Mouse (Mus musculus): ENCODE data around the gene Ereg.

Ereg gene

GRCm38 (mm10) chr5:91074450-91074950 lies at the start of gene Ereg:
TSS of gene Ereg (plus strand) at chr5:91074622.
- no peak for DNase-seq

- DNase-seq: no peak
Observed at GRCm38 (mm10) chr5:91027164-91027563, 47.3 kb upstream of the Ereg start, which contains the start of gene Epgn. TSS of gene Epgn (plus strand) at chr5:91027464.

GRCm38 (mm10) chr5:91027840-91028239 lies 46.6 kb upstream of the Ereg start:
- no peak for DNase-seq

GRCm38 (mm10) chr5:91030629-91031028 lies 43.8 kb upstream of the Ereg start:
- DNase-seq: no peak

GRCm38 (mm10) chr5:91035341-91035740 lies 39.1 kb upstream of the Ereg start:
- DNase-seq: no peak

- DNase-seq: no peak
Observed at GRCm38 (mm10) chr5:91036628-91037027, 37.8 kb upstream of the Ereg start.

GRCm38 (mm10) chr5:91037756-91038155 lies 36.7 kb upstream of the Ereg start:
- DNase-seq: no peak

- DNase-seq: no peak
Observed at GRCm38 (mm10) chr5:91038547-91038946, 35.9 kb upstream of the Ereg start.

GRCm38 (mm10) chr5:91038963-91039362 lies 35.5 kb upstream of the Ereg start:
- DNase-seq: no peak

- no peak for DNase-seq
Observed at GRCm38 (mm10) chr5:91047987-91048386, 26.4 kb upstream of the Ereg start.

GRCm38 (mm10) chr5:91048397-91048796 lies 26.0 kb upstream of the Ereg start:
- DNase-seq: no peak

GRCm38 (mm10) chr5:91072340-91072739 lies 2.1 kb upstream of the Ereg start:
- no peak for DNase-seq

GRCm38 (mm10) chr5:91073626-91074025 lies 796 bp upstream of the Ereg start:
- no peak for DNase-seq

- DNase-seq: no peak
Observed at GRCm38 (mm10) chr5:91074026-91074425, 396 bp upstream of the Ereg start.

- no peak for DNase-seq
Observed at GRCm38 (mm10) chr5:91075021-91075420, 599 bp downstream of the Ereg start.

- no peak for DNase-seq
Observed at GRCm38 (mm10) chr5:91083016-91083415, 8.6 kb downstream of the Ereg start.

GRCm38 (mm10) chr5:91085291-91085690 lies 10.9 kb downstream of the Ereg start:
- no peak for DNase-seq

GRCm38 (mm10) chr5:91090301-91090700 lies 15.9 kb downstream of the Ereg start:
- DNase-seq: no peak

- DNase-seq: no peak
Observed at GRCm38 (mm10) chr5:91097911-91098614, 23.6 kb downstream of the Ereg start.

GRCm38 (mm10) chr5:91101742-91102141 lies 27.3 kb downstream of the Ereg start:
- no peak for DNase-seq

GRCm38 (mm10) chr5:91103943-91104665 lies 29.7 kb downstream of the Ereg start:
- no peak for DNase-seq

GRCm38 (mm10) chr5:91106248-91106647 lies 31.8 kb downstream of the Ereg start:
- DNase-seq: no peak

GRCm38 (mm10) chr5:91110023-91110670 lies 35.7 kb downstream of the Ereg start:
- DNase-seq: no peak

GRCm38 (mm10) chr5:91111019-91111418 lies 36.6 kb downstream of the Ereg start:
- DNase-seq: no peak

Data from thymus, postnatal 25 days (tissue).